12 mouse cellular contexts compared by ENCODE assay signal in genomic region chr2:105686363-105687316, GRCm38 (mm10). TPM values are rescaled to one million over a fixed set of nuclear protein-coding genes. Genes with fewer than 3 reads are reported as not detected.
DNase-seq lines count a peak whose midpoint lies in the region; ATAC-seq and TF ChIP-seq lines count a peak whose summit lies in the region.
"Had no signal": no experiment of that assay in that cellular context is flagged by ENCODE, and none has a peak within 500 bp of the region (broad histone marks: within the 10 kb centered on the region; RNA-seq: fewer than 3 reads in every experiment).

No protein-coding gene starts in this region.

- H3K4me2 ChIP-seq in neural tube, embryonic 15.5 days = no peak overlapping the region
- H3K4me2 ChIP-seq in forebrain, embryonic 15.5 days (replicated peaks) = peak overlapping the region; percentile 56
- no peak overlapping the region for H3K4me2 ChIP-seq in limb, embryonic 15.5 days

- peaks cover 81% of the 10 kb centered on the region for H3K27me3 ChIP-seq in neural tube, embryonic 15.5 days (replicated peaks)
- H3K27me3 ChIP-seq in forebrain, embryonic 15.5 days = peaks cover 15% of the 10 kb centered on the region; the same call in 1 of the 2 replicates
- peaks cover 93% of the 10 kb centered on the region for H3K27me3 ChIP-seq in limb, embryonic 15.5 days

- H3K27ac ChIP-seq in neural tube, embryonic 15.5 days (replicated peaks) = no peak overlapping the region
- H3K27ac ChIP-seq in forebrain, embryonic 15.5 days (replicated peaks) = peak overlapping the region; percentile 66
- H3K27ac ChIP-seq in limb, embryonic 15.5 days = no peak overlapping the region
- no peak overlapping the region for H3K27ac ChIP-seq in gastrocnemius, adult 2 months
- H3K27ac ChIP-seq: limb, embryonic 13.5 days had no signal

- H3K4me1 ChIP-seq in neural tube, embryonic 15.5 days = peaks cover 40% of the 10 kb centered on the region
- H3K4me1 ChIP-seq in forebrain, embryonic 15.5 days = peaks cover 63% of the 10 kb centered on the region
- H3K4me1 ChIP-seq in limb, embryonic 15.5 days = peaks cover 25% of the 10 kb centered on the region

- no peak for ATAC-seq in neural tube, embryonic 15.5 days (ENCODE audit: low FRiP score)
- peak; percentile 63 for ATAC-seq in forebrain, embryonic 15.5 days (replicated peaks)
- ATAC-seq in limb, embryonic 15.5 days (ENCODE audit: insufficient number of reproducible peaks, low FRiP score, low TSS enrichment, low read depth) = 0 out of 2 replicates have a peak, but pooled peaks have one; percentile 37

- WGBS in neural tube, embryonic 15.5 days = 7% methylated on average over 36 of the region's 36 CpGs
- 6% methylated on average over 36 of the region's 36 CpGs for WGBS in forebrain, embryonic 15.5 days
- WGBS in limb, embryonic 15.5 days = 2% methylated on average over 36 of the region's 36 CpGs

- TF ChIP-seq CTCF in gastrocnemius, adult 2 months (IDR thresholded peaks at IDR 0.05) = no peak

- intact Hi-C loops in gastrocnemius, adult 2 months (cut with DNase I) = loop anchor here (10.0 kb wide), 1 partner anchor 218 kb away; the partner anchor contains the start of genes Elp4 and Immp1l

- no peaks in the 10 kb centered on the region for H3K36me3 ChIP-seq in neural tube, embryonic 15.5 days
- no peaks in the 10 kb centered on the region for H3K36me3 ChIP-seq in forebrain, embryonic 15.5 days
- H3K36me3 ChIP-seq in limb, embryonic 15.5 days = no peaks in the 10 kb centered on the region
- H3K36me3 ChIP-seq: limb, embryonic 13.5 days had no signal

- peak; percentile 45 for DNase-seq in neural tube, embryonic 10.5 days (ENCODE audit: extremely low spot score, low spot score)
- DNase-seq in spleen, postnatal 14 days (ENCODE audit: low spot score in 2 of 2) = no peak
- DNase-seq in gastrocnemius, adult 8-10 months (ENCODE audit: low spot score in 2 of 2) = no peak
- DNase-seq in gastrocnemius, adult 2 months = no peak
- DNase-seq: heart, postnatal 14 days; thymus, postnatal 4 days had no signal

- H3K4me3 ChIP-seq in neural tube, embryonic 15.5 days (replicated peaks) = no peak overlapping the region
- H3K4me3 ChIP-seq in forebrain, embryonic 15.5 days = peak overlapping the region; percentile 7; the same call in 1 of the 2 replicates
- H3K4me3 ChIP-seq in limb, embryonic 15.5 days = no peak overlapping the region
- no peak overlapping the region for H3K4me3 ChIP-seq in gastrocnemius, adult 2 months

- H3K9me3 ChIP-seq in neural tube, embryonic 15.5 days (replicated peaks) = no peaks in the 10 kb centered on the region
- H3K9me3 ChIP-seq in forebrain, embryonic 15.5 days = no peaks in the 10 kb centered on the region
- no peaks in the 10 kb centered on the region for H3K9me3 ChIP-seq in limb, embryonic 15.5 days
- H3K9me3 ChIP-seq: limb, embryonic 13.5 days had no signal

- no peak overlapping the region for H3K9ac ChIP-seq in neural tube, embryonic 15.5 days (replicated peaks)
- no peak overlapping the region for H3K9ac ChIP-seq in forebrain, embryonic 15.5 days (replicated peaks)
- no peak overlapping the region for H3K9ac ChIP-seq in limb, embryonic 15.5 days
- H3K9ac ChIP-seq: limb, embryonic 13.5 days had no signal

RNA-seq across cellular contexts. Expression of gene Pax6, which starts 17.9 kb away (rescaled TPM):
- polyA plus RNA-seq in neural tube, embryonic 15.5 days (2015; fragmentation: Nextera tagmentation; extraction: Ambion mirVana) = 9.4 and 11.4 TPM in 2 replicates
- 45.0 and 57.0 TPM in 2 replicates for polyA plus RNA-seq in forebrain, embryonic 15.5 days (2015; fragmentation: Nextera tagmentation; extraction: Ambion mirVana)
- polyA plus RNA-seq in limb, embryonic 15.5 days (2015; fragmentation: Nextera tagmentation; extraction: Ambion mirVana) = 0.26 and 0.36 TPM in 2 replicates
- not detected for total RNA-seq in gastrocnemius, adult 8-10 months (2022)
- not detected for total RNA-seq in gastrocnemius, adult 2 months (2021)
- total RNA-seq: common myeloid progenitor, adult 5-6 weeks; gastrocnemius, adult 18-20 months; heart, postnatal 14 days had no signal
